Mouse (Mus musculus) ES-E14 (cell line): ENCODE measurements around the gene Arhgap28.

Source experiments
- CHD2 ChIP-seq: IDR thresholded peaks from 2 replicates; pipeline ENCODE4 v1.6.1; 2014; ENCODE audit warnings: mild to moderate bottlenecking, low read depth, low read length, inconsistent platforms
- HCFC1 ChIP-seq: IDR thresholded peaks from 2 replicates; pipeline ENCODE4 v1.6.1; 2012; ENCODE audit warnings: low read length, inconsistent platforms, borderline replicate concordance; ENCODE audit not compliant: insufficient read depth
- MAFK ChIP-seq: IDR thresholded peaks from 2 replicates; pipeline ENCODE4 v1.6.1; 2014; ENCODE audit warnings: mild to moderate bottlenecking, low read depth, low read length, inconsistent platforms; ENCODE audit not compliant: insufficient read depth
- ZNF384 ChIP-seq: IDR thresholded peaks from 2 replicates; pipeline ENCODE4 v1.6.1; 2012; ENCODE audit warnings: low read depth, low read length, inconsistent platforms

- TF ChIP-seq MAFK (no peak), CHD2 (no peak), ZNF384 (no peak), HCFC1 (no peak)
Observed at GRCm38 (mm10) chr17:67976465-67976864, 27.5 kb downstream of the Arhgap28 start.
